Comparison of ENCODE assay signal across 8 mouse cellular contexts in genomic region chrX:103259882-103260281, GRCm38 (mm10).
DNase-seq lines count a peak whose midpoint lies in the region; ATAC-seq and TF ChIP-seq lines count a peak whose summit lies in the region.

No protein-coding gene starts in this region.

- intact Hi-C loops in gastrocnemius, postnatal 14 days (cut with DNase I; ENCODE audit: low total_unique reads): loop anchor here (5.0 kb wide), 1 partner anchor 177 kb away; no protein-coding TSS in a partner anchor

- no peaks in the 10 kb centered on the region; the same call in 1 of the 2 replicates for H3K27me3 ChIP-seq in forebrain, postnatal 0 days (ENCODE audit: insufficient read depth, low read length)
- peaks cover 3% of the 10 kb centered on the region; the same call in 1 of the 2 replicates for H3K27me3 ChIP-seq in forebrain, embryonic 13.5 days
- H3K27me3 ChIP-seq in liver, embryonic 14.5 days (ENCODE audit: control insufficient read depth, insufficient read depth, low read length): no peaks in the 10 kb centered on the region; the same call in 1 of the 2 replicates

- no peak overlapping the region for H3K27ac ChIP-seq in forebrain, postnatal 0 days (ENCODE audit: low read depth, low read length)
- no peak overlapping the region for H3K27ac ChIP-seq in forebrain, embryonic 13.5 days
- H3K27ac ChIP-seq in liver, embryonic 14.5 days: no peak overlapping the region

- no peaks in the 10 kb centered on the region for H3K9me3 ChIP-seq in forebrain, postnatal 0 days (ENCODE audit: low read length)
- H3K9me3 ChIP-seq in forebrain, embryonic 13.5 days (replicated peaks): no peaks in the 10 kb centered on the region
- no peaks in the 10 kb centered on the region for H3K9me3 ChIP-seq in liver, embryonic 14.5 days (ENCODE audit: control insufficient read depth, low read length)

- no peak overlapping the region for H3K4me2 ChIP-seq in forebrain, postnatal 0 days (ENCODE audit: low read depth)
- H3K4me2 ChIP-seq in forebrain, embryonic 13.5 days: no peak overlapping the region
- no peak overlapping the region for H3K4me2 ChIP-seq in liver, embryonic 14.5 days (ENCODE audit: low read depth)

- 2% methylated on average over 2 of the region's 2 CpGs for WGBS in forebrain, postnatal 0 days
- WGBS in forebrain, embryonic 13.5 days: 0% methylated on average over 2 of the region's 2 CpGs
- WGBS in liver, embryonic 14.5 days (ENCODE audit: insufficient replicate concordance): 10% methylated on average over 2 of the region's 2 CpGs

- TF ChIP-seq EP300 in liver, embryonic 14.5 days (IDR thresholded peaks at IDR 0.05; ENCODE audit: low read depth): no peak

- peak; percentile 51; the same call in 1 of the 2 replicates for ATAC-seq in forebrain, postnatal 0 days
- ATAC-seq in forebrain, embryonic 13.5 days: no peak
- no peak for ATAC-seq in liver, embryonic 14.5 days (ENCODE audit: insufficient read depth)

- H3K4me3 ChIP-seq in forebrain, postnatal 0 days (ENCODE audit: low read depth, low read length): no peak overlapping the region
- no peak overlapping the region for H3K4me3 ChIP-seq in forebrain, embryonic 13.5 days
- H3K4me3 ChIP-seq in liver, embryonic 14.5 days (ENCODE audit: insufficient read depth in 1 of 2, low read depth in 2 of 2, low read length in 2 of 2): no peak overlapping the region

- TF ChIP-seq CTCF in forebrain, postnatal 0 days (IDR thresholded peaks at IDR 0.05; ENCODE audit: low read depth): peak; percentile 70
- peak; percentile 45; the same call in 1 of the 2 replicates for TF ChIP-seq CTCF in liver, embryonic 14.5 days (IDR thresholded peaks at IDR 0.05; ENCODE audit: low read depth)

- no peaks in the 10 kb centered on the region for H3K4me1 ChIP-seq in forebrain, postnatal 0 days (ENCODE audit: insufficient read depth)
- H3K4me1 ChIP-seq in forebrain, embryonic 13.5 days: no peaks in the 10 kb centered on the region
- H3K4me1 ChIP-seq in liver, embryonic 14.5 days (replicated peaks; ENCODE audit: control insufficient read depth in 2 of 2, insufficient read depth in 2 of 2, low read length in 1 of 2): no peaks in the 10 kb centered on the region

- peak; percentile 73 for DNase-seq in forebrain, postnatal 0 days
- peak; percentile 0 to 4 (median 2) for DNase-seq in liver, embryonic 14.5 days (ENCODE audit: low read depth in 3 of 3, low spot score in 3 of 3)
- DNase-seq in liver: no peak
- peak; percentile 6 for DNase-seq in cerebellum, adult 11 months
- DNase-seq in layer of hippocampus, adult 9-10 months (ENCODE audit: low spot score): peak; percentile 64
- peak; percentile 80 for DNase-seq in retina, embryonic 14.5 days (ENCODE audit: low spot score)
- DNase-seq in gastrocnemius, postnatal 14 days: no peak

- no peak overlapping the region for H3K9ac ChIP-seq in forebrain, postnatal 0 days
- no peak overlapping the region for H3K9ac ChIP-seq in forebrain, embryonic 13.5 days
- no peak overlapping the region for H3K9ac ChIP-seq in liver, embryonic 14.5 days (replicated peaks)

- H3K36me3 ChIP-seq in forebrain, postnatal 0 days (ENCODE audit: insufficient read depth): no peaks in the 10 kb centered on the region
- no peaks in the 10 kb centered on the region for H3K36me3 ChIP-seq in forebrain, embryonic 13.5 days (ENCODE audit: poor library complexity, severe bottlenecking)
- no peaks in the 10 kb centered on the region for H3K36me3 ChIP-seq in liver, embryonic 14.5 days (replicated peaks; ENCODE audit: control insufficient read depth, insufficient read depth, low read depth)

Comparison
In these comparisons a context has a peak if more than half of its experiments do, and no peak if none do; other contexts are left out.
1. DNase-seq: peak in forebrain, postnatal 0 days (single experiment), liver, embryonic 14.5 days (3 of 3), cerebellum, adult 11 months (single experiment), layer of hippocampus, adult 9-10 months (single experiment) and retina, embryonic 14.5 days (single experiment); none in liver (single experiment) and gastrocnemius, postnatal 14 days (single experiment).